Mouse (Mus musculus) cerebellum, postnatal 10 days (tissue): ENCODE measurements at regions not wholly inside any gene's neighbourhood (a gene's known extent, or its start where the extent isn't known, plus 50 kb on each side); places are given as distances from the start of the nearest gene placed in this dataset.

Experiments used
- DNase-seq, 2 experiments: peaks; one replicate each; pipeline ENCODE4 v3.0.0; 2021; ENCODE audit warnings: mixed read lengths in 2 of 2

DNA sequence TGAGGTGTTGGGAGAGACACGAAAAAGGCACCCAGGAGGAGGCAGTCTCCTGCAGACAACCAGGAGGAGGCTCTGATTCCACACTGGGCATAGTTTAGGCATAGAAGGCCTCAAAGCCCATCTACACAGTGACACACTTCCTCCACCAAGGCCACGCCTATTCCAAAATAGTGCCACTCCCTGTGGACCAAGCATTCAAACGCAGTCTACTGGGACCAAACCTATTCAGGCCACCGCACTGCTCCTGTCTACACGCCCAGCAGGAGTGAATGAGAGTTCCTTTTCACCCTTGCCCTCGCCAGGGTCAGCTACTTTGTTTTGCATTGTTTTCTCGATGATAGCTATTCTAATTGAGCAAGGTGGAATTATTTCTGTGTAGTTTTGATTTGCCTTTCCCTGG, 127.7 kb downstream of the Nuak1 start:
- DNase-seq: no peak

DNA sequence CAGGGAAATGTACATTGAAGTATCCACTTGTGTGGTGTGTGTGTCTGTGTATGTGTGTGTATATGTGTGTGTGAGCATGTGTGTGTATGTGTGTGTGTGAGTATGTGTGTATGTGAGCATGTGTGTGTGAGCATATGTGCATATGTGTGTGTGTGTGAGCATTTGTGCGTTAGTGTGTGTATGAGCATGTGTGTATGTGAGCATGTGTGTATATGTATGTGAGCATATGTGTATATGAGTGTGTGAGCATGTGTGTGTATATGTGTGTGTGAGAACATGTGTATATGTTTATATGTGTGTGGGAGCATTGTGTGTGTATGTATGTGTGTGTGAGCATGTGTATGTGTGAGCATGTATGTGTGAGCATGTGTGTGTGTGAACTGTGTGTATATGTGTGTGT, 123.5 kb downstream of the Nuak1 start:
- DNase-seq: no peak

DNA sequence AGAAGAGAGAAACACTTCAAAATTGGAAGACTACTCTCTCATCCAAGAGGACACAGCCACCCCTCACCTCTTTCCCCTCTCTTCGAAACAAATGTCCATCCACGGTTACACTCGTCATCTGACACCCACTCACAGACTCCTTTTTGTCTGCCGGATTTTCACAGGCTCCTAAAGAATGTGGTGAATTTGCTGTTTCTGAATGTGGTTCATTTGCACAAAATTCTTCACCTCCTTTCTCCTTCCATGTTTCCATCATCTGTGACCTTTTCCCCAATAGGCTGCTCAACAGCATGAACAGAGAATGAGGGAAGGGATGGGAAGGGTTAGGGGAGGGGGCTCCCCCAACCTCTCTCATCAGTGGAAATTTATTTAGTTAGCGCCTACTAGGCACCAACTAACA, 122.4 kb downstream of the Nuak1 start:
- no peak for DNase-seq
